Mouse (Mus musculus) midbrain, postnatal 0 days (tissue): ENCODE data around the gene Ezr. TPM values are rescaled to one million over a fixed set of nuclear protein-coding genes. Genes with fewer than 3 reads are reported as not detected.

ENCODE experiments used
- ATAC-seq: fragments of 200-750 bp; cut with Nextera tagmentation; 2 replicates; pipeline ENCODE4 v1.8.0; 2017; ENCODE audit warnings: moderate number of reproducible peaks, mild to moderate bottlenecking, moderate TSS enrichment, moderate library complexity; ENCODE audit not compliant: low FRiP score
- DNase-seq: peaks from one replicate; pipeline ENCODE4 v3.0.0-alpha.2; 2015; ENCODE audit warnings: low spot score
- H3K27ac ChIP-seq: fragments of 300-500 bp; sonication (generic); 2 replicates; pipeline ENCODE4 v1.5.1; 2014; ENCODE audit warnings: low read depth, mild to moderate bottlenecking, low read length, mixed read lengths
- H3K27me3 ChIP-seq: fragments of 300-500 bp; sonication (generic); 2 replicates; pipeline ENCODE4 v1.6.1; 2014; ENCODE audit warnings: low read length, control low read depth, mixed read lengths; ENCODE audit not compliant: insufficient read depth
- H3K36me3 ChIP-seq: fragments of 300-500 bp; sonication (generic); 2 replicates; pipeline ENCODE4 v1.6.1; 2014; ENCODE audit warnings: low read length, control low read depth, mixed read lengths; ENCODE audit not compliant: insufficient read depth
- H3K4me1 ChIP-seq: fragments of 300-500 bp; sonication (generic); 2 replicates; pipeline ENCODE4 v1.6.1; 2014; ENCODE audit warnings: mild to moderate bottlenecking, control low read depth, antibody characterized with exemption, low read length, mixed read lengths; ENCODE audit not compliant: insufficient read depth
- H3K4me2 ChIP-seq: fragments of 300-500 bp; sonication (generic); 2 replicates; pipeline ENCODE4 v1.6.1; 2014; ENCODE audit warnings: low read depth, mild to moderate bottlenecking, low read length, mixed read lengths; ENCODE audit not compliant: poor library complexity, severe bottlenecking
- H3K4me3 ChIP-seq: fragments of 300-500 bp; sonication (generic); 2 replicates; pipeline ENCODE4 v1.5.1; 2014; ENCODE audit warnings: low read depth, mild to moderate bottlenecking, low read length, moderate library complexity
- H3K9ac ChIP-seq: fragments of 300-500 bp; sonication (generic); replicated peaks from 2 replicates; pipeline ENCODE4 v1.6.1; 2014; ENCODE audit warnings: mild to moderate bottlenecking, low read length, moderate library complexity, mixed read lengths; ENCODE audit not compliant: poor library complexity, severe bottlenecking
- H3K9me3 ChIP-seq: fragments of 300-500 bp; sonication (generic); 2 replicates; pipeline ENCODE4 v1.6.1; 2016; ENCODE audit warnings: low read length, control low read depth
- CTCF ChIP-seq: IDR thresholded peaks from 2 replicates; pipeline ENCODE4 v1.5.1; 2016; ENCODE audit warnings: antibody characterized with exemption, mild to moderate bottlenecking
- WGBS: fragments of 180-500 bp; shearing (Covaris S2); extraction: QIAGEN DNeasy Blood & Tissue Kit; methylation state at CpG from one replicate; pipeline ENCODE4 v1.1.7; 2014; 5-methylcytosine and 5-hydroxymethylcytosine counted together
- polyA plus RNA-seq: library from polyadenylated mRNA; unstranded; fragments of >200 nt; fragmentation: Nextera tagmentation; extraction: Ambion mirVana; gene quantifications from 2 replicates; pipeline ENCODE4 v1.2.1, GENCODE M21; 2015
- total RNA-seq: library from RNA; depleted of rRNA; stranded (reverse); fragments of >200 nt; gene quantifications from 2 replicates; pipeline ENCODE4 v1.2.3, GENCODE M21; 2014

The Ezr gene
- total and polyA plus RNA-seq, 2 experiments from 2014 or later, result 28.5 to 33.8 TPM

DNA sequence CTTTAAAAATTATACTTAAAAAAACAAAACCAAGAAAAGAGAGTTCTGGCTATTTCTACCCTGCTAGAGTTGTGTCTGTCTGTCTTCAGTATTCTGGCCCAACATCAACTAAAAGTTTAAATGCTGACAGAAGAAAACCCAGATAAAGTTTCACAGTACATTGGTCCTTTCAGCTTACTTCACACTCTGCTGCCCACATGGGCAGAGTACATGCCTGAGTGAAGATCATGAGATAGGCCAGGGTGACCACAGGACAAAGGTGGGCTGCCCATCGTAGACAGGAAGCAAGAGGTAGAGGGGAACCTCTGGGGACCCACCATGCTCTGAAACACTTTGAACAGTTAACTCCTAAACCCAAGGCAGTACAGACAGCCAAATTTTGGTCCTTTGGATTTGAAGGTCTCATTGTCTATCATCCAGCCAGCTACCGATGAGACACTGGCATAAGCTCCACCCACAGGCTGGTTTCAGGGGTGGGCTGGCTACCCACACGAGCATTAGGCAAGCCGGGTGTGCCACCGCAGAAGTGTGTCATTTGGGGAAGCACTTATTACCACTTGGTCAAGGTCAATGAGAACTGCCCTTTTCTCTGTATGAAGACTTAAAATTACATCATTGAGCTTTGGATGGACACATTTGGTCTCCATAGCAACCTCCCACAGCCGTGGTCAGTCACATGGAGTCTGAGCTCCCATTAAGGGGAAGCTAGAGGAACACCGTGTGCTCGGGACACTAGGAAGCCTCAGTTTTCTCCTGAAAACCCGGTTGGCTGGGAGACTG, 35.9 kb downstream of the Ezr start:
- H3K9ac ChIP-seq, result no peak overlapping the region
- DNase-seq (peak; percentile 35), ATAC-seq (no peak)
- H3K27me3 ChIP-seq, result no peaks in the 10 kb centered on the region
- H3K27ac ChIP-seq, result peak overlapping the region; percentile 43
- H3K4me1 ChIP-seq, result peaks cover 10% of the 10 kb centered on the region; the same call in 1 of the 2 replicates
- no peaks in the 10 kb centered on the region for H3K36me3 ChIP-seq
- H3K4me2 ChIP-seq, result peak overlapping the region; percentile 7; the same call in 1 of the 2 replicates
- WGBS, result 57% methylated on average over 9 of the region's 9 CpGs
- no peak for TF ChIP-seq CTCF
- H3K9me3 ChIP-seq, result no peaks in the 10 kb centered on the region
- no peak overlapping the region for H3K4me3 ChIP-seq

DNA sequence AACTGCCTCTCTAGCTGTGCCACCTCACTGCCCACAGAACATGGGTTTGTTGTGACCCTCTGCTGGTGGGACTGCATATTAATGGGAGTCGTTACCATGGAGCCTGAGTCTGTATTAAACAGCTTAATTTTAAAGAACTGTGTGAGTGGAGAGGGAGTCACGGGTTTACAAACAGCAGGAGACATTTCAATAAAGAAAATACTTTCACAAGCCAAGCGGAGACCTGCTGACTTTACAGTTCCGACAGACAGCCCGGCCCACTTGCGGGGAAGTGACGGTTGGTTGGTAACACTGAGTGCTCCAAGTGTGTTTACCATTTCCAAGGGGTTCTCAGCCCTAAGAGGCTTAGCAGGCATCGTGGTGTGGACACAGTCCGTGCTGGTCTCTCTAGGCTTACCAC, 36.6 kb downstream of the Ezr start:
- no peak overlapping the region for H3K4me3 ChIP-seq
- no peaks in the 10 kb centered on the region for H3K36me3 ChIP-seq
- ATAC-seq (peak; percentile 88), DNase-seq (peak; percentile 81)
- peaks cover 10% of the 10 kb centered on the region; the same call in 1 of the 2 replicates for H3K4me1 ChIP-seq
- H3K4me2 ChIP-seq, result peak overlapping the region; percentile 7; the same call in 1 of the 2 replicates
- H3K27ac ChIP-seq, result no peak overlapping the region; the same call in none of the 2 replicates
- H3K9ac ChIP-seq, result no peak overlapping the region
- H3K27me3 ChIP-seq, result no peaks in the 10 kb centered on the region
- 9% methylated on average over 9 of the region's 9 CpGs for WGBS
- peak; percentile 60 for TF ChIP-seq CTCF
- H3K9me3 ChIP-seq, result no peaks in the 10 kb centered on the region

DNA sequence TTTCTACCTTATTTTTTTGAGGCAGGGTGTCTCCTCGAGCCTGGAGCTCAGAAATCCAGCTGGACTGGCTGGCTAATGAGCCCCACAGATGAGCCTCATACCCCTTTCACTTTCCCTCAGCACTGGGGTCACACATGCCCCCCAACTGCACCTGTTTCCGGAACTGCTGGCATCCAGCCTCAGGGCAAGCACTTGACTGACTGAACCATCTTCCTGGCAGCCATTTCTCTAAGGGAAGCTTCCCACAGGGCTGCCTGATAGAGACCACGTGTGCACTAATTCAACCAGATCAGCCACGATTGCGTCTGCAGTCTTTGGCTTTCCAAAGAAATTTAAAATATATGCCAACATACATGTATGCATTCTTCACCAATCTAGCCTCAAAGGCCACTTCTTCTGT, 37.1 kb downstream of the Ezr start:
- H3K36me3 ChIP-seq, result no peaks in the 10 kb centered on the region
- peak; percentile 63 for ATAC-seq
- 12% methylated on average over 5 of the region's 5 CpGs for WGBS
- no peak for TF ChIP-seq CTCF
- H3K4me1 ChIP-seq, result peaks cover 10% of the 10 kb centered on the region; the same call in 1 of the 2 replicates
- H3K27me3 ChIP-seq, result no peaks in the 10 kb centered on the region
- DNase-seq, result peak; percentile 58
- no peak overlapping the region for H3K4me3 ChIP-seq
- H3K9me3 ChIP-seq, result no peaks in the 10 kb centered on the region
- no peak overlapping the region for H3K9ac ChIP-seq
- H3K4me2 ChIP-seq, result no peak overlapping the region
- H3K27ac ChIP-seq, result peak overlapping the region; percentile 69

DNA sequence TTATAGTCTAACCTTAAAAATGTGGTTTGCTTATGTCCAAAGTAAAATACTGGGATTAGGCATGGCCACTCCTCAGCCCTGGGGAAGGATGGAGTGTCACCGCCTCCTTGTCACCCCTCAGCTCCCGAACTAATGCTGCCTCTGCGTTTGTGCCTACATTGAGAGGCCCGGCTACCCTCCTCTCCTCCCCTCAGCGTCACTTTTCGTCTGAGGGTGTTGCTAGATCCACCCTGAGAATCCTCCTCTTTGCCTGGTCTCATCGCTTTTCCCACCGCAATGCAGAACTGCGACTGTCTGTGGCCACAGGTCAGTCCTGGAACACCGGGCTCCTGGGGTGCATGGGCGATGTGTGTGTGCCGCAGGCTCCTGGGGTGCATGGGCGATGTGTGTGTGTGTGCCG, 37.7 kb downstream of the Ezr start:
- ATAC-seq, result no peak
- Histone ChIP-seq H3K36me3 (no peaks in the 10 kb centered on the region), H3K27ac (0 out of 2 replicates have a peak overlapping the region, but pooled peaks have one; percentile 69), H3K4me3 (no peak overlapping the region), H3K4me2 (no peak overlapping the region), H3K9me3 (no peaks in the 10 kb centered on the region), H3K27me3 (no peaks in the 10 kb centered on the region), H3K9ac (no peak overlapping the region), H3K4me1 (peaks cover 10% of the 10 kb centered on the region; the same call in 1 of the 2 replicates)
- WGBS, result 85% methylated on average over 14 of the region's 14 CpGs
- DNase-seq, result no peak
- TF ChIP-seq CTCF, result no peak

DNA sequence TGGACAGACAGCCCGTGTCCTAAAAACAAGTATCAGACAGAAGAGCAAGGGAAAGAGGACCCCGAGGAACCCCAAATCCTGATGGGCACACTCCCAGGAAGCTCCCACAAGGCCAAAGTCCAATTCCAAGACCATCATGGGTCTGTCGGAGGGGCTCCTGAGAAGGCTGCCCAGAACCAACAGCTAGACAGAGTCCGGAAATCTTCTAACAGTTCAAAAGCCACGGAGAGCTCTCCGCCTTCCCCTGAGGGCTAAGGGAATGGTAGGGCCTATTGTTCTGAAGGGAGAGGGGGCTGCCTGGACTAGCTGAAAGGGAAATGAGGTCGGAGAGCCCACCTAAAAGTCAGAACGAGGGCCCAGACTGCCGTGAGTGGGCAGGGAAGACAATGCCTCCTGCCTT, 38.2 kb downstream of the Ezr start:
- Histone ChIP-seq H3K9me3 (no peaks in the 10 kb centered on the region), H3K4me2 (no peak overlapping the region), H3K27ac (no peak overlapping the region), H3K4me3 (no peak overlapping the region), H3K9ac (no peak overlapping the region), H3K36me3 (peaks cover 3% of the 10 kb centered on the region; the same call in 1 of the 2 replicates), H3K4me1 (peaks cover 10% of the 10 kb centered on the region; the same call in 1 of the 2 replicates), H3K27me3 (no peaks in the 10 kb centered on the region)
- DNase-seq (no peak), ATAC-seq (no peak)
- 71% methylated on average over 9 of the region's 9 CpGs for WGBS
- TF ChIP-seq CTCF, result no peak

DNA sequence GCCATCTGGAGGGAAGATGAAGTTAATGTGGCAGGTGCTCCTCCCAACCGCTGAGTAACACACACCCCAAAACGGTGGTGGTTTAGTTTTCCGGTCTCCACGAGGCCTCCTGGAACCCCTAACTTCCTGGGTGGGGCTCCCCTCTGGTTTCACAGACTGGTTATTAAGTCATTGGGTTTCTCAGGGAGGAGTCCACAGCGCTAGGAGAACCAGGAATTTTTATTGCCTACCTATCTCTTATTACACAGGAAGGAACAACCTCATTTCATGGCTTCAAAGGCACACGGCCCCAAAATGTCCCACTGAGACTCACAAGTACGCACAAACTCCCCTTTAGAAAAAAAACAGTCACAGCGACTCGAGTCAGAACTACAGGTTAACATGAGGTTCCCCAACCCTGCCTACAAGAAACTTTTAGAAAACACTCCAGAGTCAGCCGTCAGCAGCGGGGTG, 38.8 kb downstream of the Ezr start:
- 88% methylated on average over 11 of the region's 11 CpGs for WGBS
- H3K9me3 ChIP-seq, result no peaks in the 10 kb centered on the region
- H3K27me3 ChIP-seq, result no peaks in the 10 kb centered on the region
- H3K27ac ChIP-seq, result no peak overlapping the region
- ATAC-seq (no peak), DNase-seq (no peak)
- H3K36me3 ChIP-seq, result peaks cover 3% of the 10 kb centered on the region; the same call in 1 of the 2 replicates
- H3K9ac ChIP-seq, result no peak overlapping the region
- no peak for TF ChIP-seq CTCF
- H3K4me2 ChIP-seq, result no peak overlapping the region
- peaks cover 10% of the 10 kb centered on the region; the same call in 1 of the 2 replicates for H3K4me1 ChIP-seq
- no peak overlapping the region for H3K4me3 ChIP-seq
